Mouse (Mus musculus): ENCODE measurements around the gene Scfd2. TPM values are rescaled to one million over a fixed set of nuclear protein-coding genes. Genes with fewer than 3 reads are reported as not detected.

Gene Scfd2
- polyA plus RNA-seq, 1 experiment = 16.2 TPM

- DNase-seq (ENCODE audit: extremely low spot score in 1 of 2, low spot score in 1 of 2) = peak in 1 of 2 experiments; percentile 20
Measured at GRCm38 (mm10) chr5:74380045-74380444, 151.5 kb downstream of the Scfd2 start.

GRCm38 (mm10) chr5:74366710-74367101 is 164.9 kb downstream of the Scfd2 start:
- no peak for DNase-seq (ENCODE audit: extremely low spot score in 1 of 2, low spot score in 1 of 2)

GRCm38 (mm10) chr5:74365984-74366709 is 165.4 kb downstream of the Scfd2 start:
- no peak for DNase-seq (ENCODE audit: extremely low spot score in 1 of 2, low spot score in 1 of 2)

- DNase-seq (ENCODE audit: extremely low spot score in 1 of 2, low spot score in 1 of 2) = no peak
Measured at GRCm38 (mm10) chr5:74365408-74365807, 166.2 kb downstream of the Scfd2 start.

DNA sequence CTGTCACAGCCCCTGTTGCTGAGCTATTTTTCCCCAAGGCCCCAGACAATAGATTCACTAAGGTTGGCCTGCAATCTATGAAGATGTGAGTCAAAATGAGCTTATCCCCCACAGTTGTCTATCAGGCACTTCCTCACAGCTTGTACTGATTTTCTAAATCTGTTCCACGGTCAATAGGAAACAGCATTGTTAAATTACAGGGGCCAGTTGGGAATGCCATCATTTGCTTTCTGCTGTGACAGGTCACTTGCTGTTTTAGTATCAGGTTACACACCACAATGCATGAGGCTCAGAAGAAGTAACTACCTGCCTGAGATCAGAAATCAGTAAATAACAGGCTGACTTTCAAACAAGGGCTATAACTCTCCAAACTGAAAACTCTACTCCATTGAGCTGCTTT is 168.3 kb downstream of the Scfd2 start:
- DNase-seq (ENCODE audit: extremely low spot score in 1 of 2, low spot score in 1 of 2) = no peak

DNA sequence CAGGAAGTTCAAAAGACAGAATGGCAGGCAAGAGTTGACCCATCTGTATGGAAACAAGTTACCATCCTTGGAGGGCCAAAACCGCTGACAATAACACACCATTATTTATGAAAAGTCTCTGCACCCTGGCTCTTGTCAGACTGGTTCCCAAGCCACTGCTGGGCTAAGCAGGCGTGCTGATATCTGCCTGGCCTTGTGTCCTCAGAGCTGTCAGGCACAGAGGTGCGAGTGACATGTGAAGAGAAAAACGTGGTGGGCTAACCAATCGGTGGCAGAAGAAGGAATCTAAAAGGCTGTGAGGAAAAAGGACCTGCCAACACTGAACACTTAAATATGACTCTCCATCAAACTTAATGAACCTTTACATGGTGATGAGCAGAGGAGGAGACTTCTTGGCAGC is 170.0 kb downstream of the Scfd2 start:
- DNase-seq (ENCODE audit: extremely low spot score in 1 of 2, low spot score in 1 of 2) = no peak

DNA sequence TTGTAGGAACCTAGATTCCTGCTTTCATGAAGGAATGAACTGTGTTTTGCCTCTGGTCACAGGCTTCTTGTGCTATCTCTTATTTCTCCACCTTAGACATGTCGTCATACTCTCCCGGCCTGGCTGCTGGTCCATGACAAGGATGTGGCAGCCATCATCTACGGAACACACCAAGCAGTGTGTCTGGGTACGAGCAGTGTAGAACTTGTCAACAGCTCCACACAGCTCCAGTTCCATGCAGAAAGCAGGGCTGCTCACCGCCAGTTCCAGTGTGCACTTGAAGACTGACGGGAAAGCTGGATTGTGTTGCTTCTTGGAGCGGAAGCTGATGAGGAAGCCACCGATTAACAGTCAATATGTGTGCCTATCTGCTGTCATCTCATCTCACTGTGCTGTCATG is 173.5 kb downstream of the Scfd2 start:
- DNase-seq (ENCODE audit: extremely low spot score in 1 of 2, low spot score in 1 of 2) = no peak

- DNase-seq (ENCODE audit: extremely low spot score in 1 of 2, low spot score in 1 of 2) = no peak
Measured at GRCm38 (mm10) chr5:74355416-74356177, 176.0 kb downstream of the Scfd2 start.

GRCm38 (mm10) chr5:74350909-74351308 is 180.7 kb downstream of the Scfd2 start:
- no peak for DNase-seq (ENCODE audit: extremely low spot score in 1 of 2, low spot score in 1 of 2)

GRCm38 (mm10) chr5:74348079-74348870 is 183.3 kb downstream of the Scfd2 start:
- peak in 1 of 2 experiments; percentile 23 for DNase-seq (ENCODE audit: extremely low spot score in 1 of 2, low spot score in 1 of 2)

DNA sequence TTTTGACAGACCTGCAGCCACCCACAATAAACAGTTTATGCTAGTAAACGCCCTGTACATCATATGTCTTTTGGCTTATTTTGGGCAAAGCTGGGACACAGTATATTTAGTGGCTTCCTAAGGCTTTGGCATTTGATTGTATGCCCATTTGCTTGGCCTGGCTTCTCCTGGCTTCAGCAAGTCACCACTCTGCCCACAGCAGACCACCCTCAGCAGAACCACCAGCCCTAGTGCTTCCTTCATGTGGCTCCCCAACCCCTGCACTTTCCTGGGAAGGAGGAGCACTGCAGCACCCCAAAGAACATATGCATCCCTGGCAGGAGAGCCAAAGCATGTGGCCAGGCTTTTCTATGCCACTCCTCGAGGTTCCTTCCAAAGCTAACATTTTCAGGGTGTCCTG is 188.5 kb downstream of the Scfd2 start:
- peak in 1 of 2 experiments; percentile 21 for DNase-seq (ENCODE audit: extremely low spot score in 1 of 2, low spot score in 1 of 2)

GRCm38 (mm10) chr5:74342557-74342956 is 189.0 kb downstream of the Scfd2 start:
- DNase-seq (ENCODE audit: extremely low spot score in 1 of 2, low spot score in 1 of 2) = peak; percentile 24 to 54

DNA sequence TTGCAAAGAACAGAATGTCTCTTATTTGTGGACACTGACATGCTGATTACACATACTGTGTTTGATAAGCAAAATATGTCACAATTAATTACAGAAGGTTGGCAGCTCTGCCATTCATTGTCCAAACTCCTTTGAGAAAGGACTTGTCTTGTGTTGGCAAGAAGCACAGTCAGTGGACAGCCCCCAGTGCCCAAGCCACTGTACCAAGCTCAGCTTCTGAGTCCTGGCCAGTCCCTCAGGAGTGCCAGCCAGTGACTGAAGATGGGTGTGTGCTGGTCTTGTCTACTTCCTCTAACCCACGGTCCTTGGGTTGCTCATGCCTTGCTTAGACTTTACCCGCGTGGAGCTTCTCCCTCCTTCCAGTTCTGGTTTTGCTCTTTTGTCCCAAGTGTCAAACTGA is 194.1 kb downstream of the Scfd2 start:
- DNase-seq (ENCODE audit: extremely low spot score in 1 of 2, low spot score in 1 of 2) = no peak

DNA sequence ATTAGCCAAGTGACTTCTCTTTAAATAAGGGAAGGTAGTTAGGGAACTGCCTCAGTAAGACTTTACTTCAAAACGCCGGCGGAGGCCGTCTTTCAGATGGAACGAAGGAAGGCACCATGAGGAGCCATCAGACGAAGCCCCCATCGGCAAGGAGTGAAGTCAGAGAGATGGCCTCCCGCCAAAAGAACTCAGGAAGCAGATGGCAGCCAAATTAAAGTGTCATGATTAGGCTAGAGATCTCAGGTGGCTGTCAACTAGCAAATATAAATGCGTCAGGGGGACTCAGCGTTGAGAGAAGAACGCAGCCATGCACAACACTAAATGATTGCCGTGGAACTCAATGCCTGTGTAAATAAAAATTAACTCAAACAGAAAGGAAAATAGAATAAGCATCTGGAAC is 194.8 kb downstream of the Scfd2 start:
- DNase-seq (ENCODE audit: extremely low spot score in 1 of 2, low spot score in 1 of 2) = no peak

- no peak for DNase-seq (ENCODE audit: extremely low spot score in 1 of 2, low spot score in 1 of 2)
Measured at GRCm38 (mm10) chr5:74333258-74333657, 198.3 kb downstream of the Scfd2 start.

- DNase-seq (ENCODE audit: extremely low spot score in 1 of 2, low spot score in 1 of 2) = no peak
Measured at GRCm38 (mm10) chr5:74326228-74326627, 205.3 kb downstream of the Scfd2 start.

- DNase-seq (ENCODE audit: extremely low spot score in 1 of 2, low spot score in 1 of 2) = no peak
Measured at GRCm38 (mm10) chr5:74321010-74321746, 210.4 kb downstream of the Scfd2 start.

DNA sequence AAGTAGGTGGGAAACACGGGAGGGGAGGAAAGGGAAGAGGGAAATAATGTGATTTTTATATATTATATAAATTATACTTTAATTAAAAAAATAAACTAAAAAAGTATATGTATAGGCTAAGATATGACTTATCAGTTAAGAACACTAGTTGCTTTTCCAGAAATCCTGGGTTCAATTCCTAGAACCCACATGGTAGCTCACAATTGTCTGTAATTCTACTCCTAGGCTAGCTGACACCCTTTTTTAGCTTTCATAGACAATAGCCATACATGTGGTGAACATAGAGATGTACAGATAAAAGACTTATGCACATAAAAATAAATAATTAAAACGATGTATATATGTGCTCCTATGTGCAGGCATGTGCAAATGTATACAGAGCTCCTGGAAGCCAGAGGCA is 212.0 kb downstream of the Scfd2 start:
- DNase-seq (ENCODE audit: extremely low spot score in 1 of 2, low spot score in 1 of 2) = no peak

GRCm38 (mm10) chr5:74317174-74317573 is 214.4 kb downstream of the Scfd2 start:
- DNase-seq (ENCODE audit: extremely low spot score in 1 of 2, low spot score in 1 of 2) = no peak

DNA sequence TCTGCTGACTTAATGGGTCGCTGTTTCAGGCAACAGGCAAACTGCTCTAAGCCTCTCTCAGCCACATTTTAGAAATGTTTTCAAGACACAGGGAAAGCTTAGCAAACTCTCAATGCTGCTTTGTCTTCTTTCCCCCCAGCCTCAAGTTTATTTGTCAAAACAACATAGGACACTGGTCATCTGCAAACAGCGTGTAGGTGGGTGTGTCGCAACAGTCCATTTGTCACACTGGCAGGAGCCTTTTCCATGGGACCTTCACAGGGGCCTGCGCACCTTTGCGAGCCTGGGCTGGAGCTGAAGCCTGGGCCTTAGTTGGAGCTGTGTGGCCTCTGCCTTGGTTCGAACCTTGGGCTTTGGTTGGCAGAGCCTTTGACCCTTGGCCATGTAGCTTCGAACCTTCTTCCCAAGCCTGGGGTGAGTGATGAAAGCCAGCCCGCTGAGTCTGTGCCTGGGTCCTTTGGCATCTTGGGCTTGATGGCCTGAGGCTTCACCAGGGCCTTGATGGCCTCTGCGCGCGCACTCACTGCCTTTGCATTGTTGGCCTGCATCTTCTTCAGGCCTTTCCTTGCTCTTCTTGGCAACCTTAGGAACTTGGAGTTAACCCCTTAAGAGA is 215.1 kb downstream of the Scfd2 start:
- no peak for DNase-seq (ENCODE audit: extremely low spot score in 1 of 2, low spot score in 1 of 2)

All from frontal cortex, adult 2 months (tissue).